Mouse (Mus musculus) G1E (cell line): Measurements from ENCODE around the gene Bahcc1. TPM values are rescaled to one million over a fixed set of nuclear protein-coding genes. Genes with fewer than 3 reads are reported as not detected.

Experiments used
- ATAC-seq: 2 replicates; pipeline ENCODE4 v1.8.0; 2016; ENCODE audit warnings: mild to moderate bottlenecking; ENCODE audit not compliant: insufficient number of reproducible peaks, poor library complexity, low FRiP score, severe bottlenecking; ENCODE audit errors: extremely low read depth
- DNase-seq: peaks from one replicate; pipeline ENCODE4 v3.0.0; 2012; ENCODE audit warnings: low spot score
- H3K27me3 ChIP-seq: 2 replicates; pipeline ENCODE4 v1.6.1; 2012; ENCODE audit warnings: mild to moderate bottlenecking, low read length, inconsistent platforms; ENCODE audit not compliant: insufficient read depth
- H3K36me3 ChIP-seq: replicated peaks from 2 replicates; pipeline ENCODE3; 2012; ENCODE audit warnings: mild to moderate bottlenecking, inconsistent platforms
- H3K4me1 ChIP-seq: 2 replicates; pipeline ENCODE4 v1.6.1; 2012; ENCODE audit warnings: low read depth, low read length, inconsistent platforms, mixed read lengths; ENCODE audit not compliant: insufficient read depth
- H3K4me3 ChIP-seq: 2 replicates; pipeline ENCODE4 v1.5.1; 2012; ENCODE audit warnings: low read depth, mild to moderate bottlenecking, inconsistent platforms, low read length, moderate library complexity, mixed read lengths
- H3K9me3 ChIP-seq: replicated peaks from 2 replicates; pipeline ENCODE4 v1.6.1; 2012; ENCODE audit warnings: inconsistent platforms
- CTCF ChIP-seq: IDR thresholded peaks from 2 replicates; pipeline ENCODE4 v1.5.1; 2012; ENCODE audit warnings: low read depth, low read length, inconsistent platforms, mixed read lengths
- GATA1 ChIP-seq: IDR thresholded peaks from 2 replicates; pipeline ENCODE4 v1.6.1; 2012; ENCODE audit warnings: borderline replicate concordance, low read length, inconsistent platforms, mixed read lengths
- GATA2 ChIP-seq: IDR thresholded peaks from 2 replicates; pipeline ENCODE4 v1.6.1; 2012; ENCODE audit warnings: low read depth, low read length, inconsistent platforms, borderline replicate concordance
- POLR2AphosphoS5 ChIP-seq: IDR thresholded peaks from 2 replicates; pipeline ENCODE4 v1.6.1; 2012; ENCODE audit warnings: low read depth, low read length, inconsistent platforms; ENCODE audit not compliant: insufficient replicate concordance
- TAL1 ChIP-seq: conservative IDR thresholded peaks from 2 replicates; pipeline ENCODE4 v1.6.1; 2012; ENCODE audit warnings: low read depth, low read length, inconsistent platforms, mixed read lengths
- polyA plus RNA-seq: library from polyadenylated mRNA; stranded (reverse); fragments of >175 nt; gene quantifications from 2 replicates; pipeline ENCODE4 v1.2.3, GENCODE M21; 2012
- total RNA-seq, 2 experiments: library from RNA; stranded (forward) in 1 of 2; stranded (reverse) in 1 of 2; fragments of 200-1000 nt in 1 of 2; fragments of >200 nt in 1 of 2; fragmentation: Nextera tagmentation in 1 of 2; gene quantifications; 2 replicates each; pipeline ENCODE4 v1.2.3; 2014 to 2017

Gene Bahcc1
- total and polyA plus RNA-seq, 3 experiments = 0.05 to 0.50 TPM; not detected in 1

DNA sequence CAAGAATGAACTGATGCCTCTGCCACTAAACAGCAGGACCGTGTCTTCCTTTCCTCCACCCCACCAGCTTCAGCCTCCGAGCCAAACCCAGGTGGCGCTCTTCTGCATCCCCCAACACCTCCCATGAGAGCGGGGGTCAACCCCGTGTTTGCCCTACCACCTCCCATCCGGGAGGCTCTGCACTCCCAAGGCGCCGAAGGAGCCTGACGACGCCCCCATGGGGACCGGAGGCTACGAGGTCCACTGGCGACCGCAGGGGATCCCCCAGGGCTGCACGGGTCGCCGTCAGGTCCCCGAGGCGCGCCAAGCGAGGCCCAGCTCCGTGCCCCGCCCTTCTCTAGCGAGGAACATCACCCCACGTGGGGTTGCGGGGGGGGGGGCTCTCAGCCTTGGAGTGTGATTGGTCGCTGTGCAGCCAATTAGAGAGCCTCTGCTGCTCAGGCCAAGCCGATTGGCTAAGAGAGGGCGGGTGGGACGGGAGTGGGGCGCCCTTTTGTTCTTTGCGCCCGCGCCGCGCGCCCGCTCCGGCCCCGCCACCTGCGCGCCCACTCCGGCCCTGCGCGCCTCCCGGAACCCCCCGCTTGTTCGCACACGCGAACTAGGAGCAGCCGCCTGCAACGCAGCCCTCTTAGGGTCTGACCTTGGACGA lies 72.3 kb downstream of the Bahcc1 start:
- peak; percentile 99 for DNase-seq
- Histone ChIP-seq H3K36me3 (no peaks in the 10 kb centered on the region), H3K9me3 (no peaks in the 10 kb centered on the region), H3K27me3 (peaks cover 76% of the 10 kb centered on the region), H3K4me1 (peaks cover 39% of the 10 kb centered on the region), H3K4me3 (peak overlapping the region; percentile 55; the same call in 1 of the 2 replicates)
- peak; percentile 90 for ATAC-seq
- TF ChIP-seq TAL1 = no peak
- no peak for TF ChIP-seq CTCF
- TF ChIP-seq GATA1 = no peak
- no peak for TF ChIP-seq GATA2
- no peak for TF ChIP-seq POLR2AphosphoS5

DNA sequence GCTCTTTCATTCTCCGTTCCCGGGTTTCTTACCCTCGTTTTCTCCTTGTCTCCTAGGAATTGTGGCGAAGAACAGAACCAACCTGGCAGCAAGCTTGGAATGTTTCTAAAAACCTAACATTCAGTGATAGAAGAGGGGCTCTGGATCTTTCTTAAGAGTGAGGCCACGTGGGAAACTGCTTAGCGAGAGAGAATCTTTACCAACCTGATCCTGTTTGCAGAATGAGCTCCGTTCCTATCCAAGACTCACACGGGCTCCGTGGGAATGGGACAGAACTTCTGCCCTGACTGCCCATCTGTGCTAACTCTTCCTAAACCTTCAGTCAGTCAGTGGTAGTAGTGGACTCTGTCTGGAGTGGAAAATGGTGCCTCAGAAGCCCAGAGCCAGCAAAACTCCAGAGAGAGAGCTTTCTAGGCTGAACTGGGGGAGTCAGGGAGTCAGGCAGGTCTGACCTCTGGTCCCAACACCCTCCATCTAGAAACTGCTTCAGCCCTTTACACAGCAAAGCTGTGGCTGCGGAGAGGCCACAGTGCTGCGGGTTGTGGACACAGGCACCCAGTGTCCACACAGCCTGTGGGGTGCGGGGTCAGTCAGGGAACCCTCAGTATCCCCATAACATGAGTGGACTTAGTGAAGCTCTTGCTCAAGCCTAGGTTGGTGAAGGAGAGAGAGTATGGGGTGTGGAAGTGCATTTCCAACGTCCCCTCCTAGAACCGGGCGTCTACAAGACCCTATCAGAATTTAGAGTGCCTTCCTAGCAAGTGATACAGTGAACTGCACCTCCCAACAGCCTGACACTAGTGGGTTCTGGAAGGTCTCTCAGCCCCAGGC lies 73.0 kb downstream of the Bahcc1 start:
- Histone ChIP-seq H3K36me3 (no peaks in the 10 kb centered on the region), H3K9me3 (no peaks in the 10 kb centered on the region), H3K27me3 (peaks cover 77% of the 10 kb centered on the region), H3K4me3 (peak overlapping the region; percentile 50; the same call in 1 of the 2 replicates), H3K4me1 (peaks cover 45% of the 10 kb centered on the region)
- ATAC-seq (no peak), DNase-seq (no peak)
- TF ChIP-seq GATA1 (no peak), TAL1 (no peak), POLR2AphosphoS5 (no peak), GATA2 (no peak), CTCF (no peak)

DNA sequence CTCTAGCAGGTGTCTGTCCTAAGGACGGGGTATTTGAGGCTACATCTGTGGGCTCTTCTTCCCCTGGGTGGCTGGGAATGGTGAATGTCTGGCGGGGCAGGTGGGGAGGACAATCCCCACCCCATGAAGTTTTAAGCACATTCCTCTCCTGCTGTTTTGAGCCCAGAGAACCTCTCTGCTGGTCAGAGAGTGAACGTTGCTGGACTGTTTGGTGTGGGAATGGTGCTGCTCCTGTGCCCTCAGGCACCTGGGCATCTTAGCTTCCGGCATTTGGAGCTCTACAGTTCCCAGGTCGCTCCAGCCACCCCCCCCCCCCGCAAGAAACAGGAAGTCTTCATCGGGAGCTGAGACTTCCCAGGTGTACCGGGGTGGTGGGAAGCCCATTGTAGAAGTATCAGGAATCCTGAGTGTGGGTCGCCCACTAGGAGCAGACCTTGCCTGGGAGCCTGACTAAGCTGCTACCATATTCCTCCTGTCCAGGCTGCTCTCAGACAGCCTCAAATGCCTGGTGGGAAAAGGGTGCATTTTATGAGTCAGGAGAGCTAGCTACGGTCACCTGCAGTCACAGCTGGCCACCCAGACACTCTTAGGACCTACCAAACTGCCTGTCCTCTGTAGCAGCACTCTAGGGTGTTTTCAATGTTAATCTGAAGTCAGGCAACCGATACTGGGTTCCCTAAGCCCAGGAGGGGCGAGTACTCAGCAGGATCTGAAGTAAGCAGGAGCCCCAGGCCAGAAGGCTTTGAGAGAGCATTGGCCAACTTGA lies 73.8 kb downstream of the Bahcc1 start:
- no peak for TF ChIP-seq GATA1
- no peak for TF ChIP-seq GATA2
- TF ChIP-seq POLR2AphosphoS5 = no peak
- TF ChIP-seq TAL1 = no peak
- TF ChIP-seq CTCF = no peak
- no peaks in the 10 kb centered on the region for H3K9me3 ChIP-seq
- H3K4me1 ChIP-seq = peaks cover 53% of the 10 kb centered on the region
- no peaks in the 10 kb centered on the region for H3K36me3 ChIP-seq
- no peak for ATAC-seq
- H3K4me3 ChIP-seq = no peak overlapping the region
- peaks cover 74% of the 10 kb centered on the region for H3K27me3 ChIP-seq
- DNase-seq = no peak

DNA sequence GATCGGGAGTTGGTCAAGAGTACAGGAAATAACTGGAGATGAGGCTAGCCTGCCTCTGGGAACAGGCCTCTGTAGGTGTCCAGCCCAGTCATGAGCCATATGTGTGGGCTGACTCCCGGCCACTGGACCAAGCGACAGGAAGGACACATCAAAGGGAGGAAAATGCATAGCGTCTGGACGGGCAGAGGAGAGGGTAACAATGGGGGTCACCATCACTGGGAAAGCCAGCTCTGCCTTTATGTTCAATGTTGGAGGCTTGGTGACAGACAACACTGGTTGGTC lies 74.3 kb downstream of the Bahcc1 start:
- Histone ChIP-seq H3K4me3 (no peak overlapping the region), H3K36me3 (no peaks in the 10 kb centered on the region), H3K4me1 (peaks cover 58% of the 10 kb centered on the region), H3K27me3 (peaks cover 71% of the 10 kb centered on the region), H3K9me3 (no peaks in the 10 kb centered on the region)
- TF ChIP-seq POLR2AphosphoS5 (no peak), GATA1 (no peak), GATA2 (no peak), TAL1 (no peak), CTCF (no peak)
- DNase-seq = no peak
- ATAC-seq = no peak

DNA sequence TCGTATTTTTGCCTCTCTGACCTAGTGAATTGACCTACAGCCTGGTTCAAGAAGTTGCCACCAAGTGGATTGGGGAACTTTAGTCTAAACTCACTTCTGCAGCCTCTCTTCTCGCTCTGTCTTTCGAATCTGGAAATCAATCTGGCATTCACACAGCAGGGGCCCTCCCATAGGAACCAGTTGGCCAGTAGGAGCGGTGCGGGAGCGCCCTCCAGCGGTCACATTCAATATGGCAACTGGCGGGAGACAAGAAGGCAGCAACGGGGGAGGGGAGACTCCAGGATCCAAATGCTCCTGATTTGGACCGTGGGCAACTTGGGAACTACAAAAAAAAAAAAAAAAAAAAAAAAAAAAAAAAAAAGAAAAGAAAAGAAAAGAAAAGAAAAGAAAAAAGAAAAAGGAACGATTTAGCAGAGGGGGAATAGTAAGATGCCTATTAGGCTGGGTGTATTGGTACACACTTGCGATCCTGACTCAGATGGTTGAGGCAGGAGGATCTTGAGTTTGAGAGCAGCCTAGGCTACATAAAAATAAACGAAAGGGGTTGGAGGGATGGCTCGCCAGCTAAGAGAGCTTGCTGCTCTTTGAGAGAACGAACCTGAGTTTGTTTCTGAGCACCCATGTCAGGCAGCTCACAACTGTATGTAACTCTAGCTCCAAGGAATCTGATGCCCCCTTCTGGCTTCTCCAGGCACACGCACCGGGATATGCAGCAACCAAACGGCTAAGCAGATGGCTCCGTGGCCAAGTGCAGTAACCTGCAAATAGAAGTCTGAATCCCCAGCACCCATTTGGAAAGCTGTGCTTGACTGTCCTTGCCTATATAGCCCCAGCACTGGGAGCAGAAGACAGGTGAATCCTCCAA lies 75.1 kb downstream of the Bahcc1 start:
- DNase-seq (peak; percentile 64), ATAC-seq (no peak)
- Histone ChIP-seq H3K4me1 (peaks cover 58% of the 10 kb centered on the region), H3K27me3 (peaks cover 74% of the 10 kb centered on the region), H3K9me3 (no peaks in the 10 kb centered on the region), H3K4me3 (no peak overlapping the region), H3K36me3 (no peaks in the 10 kb centered on the region)
- 0 out of 2 replicates have a peak, but pooled peaks have one; percentile 34 for TF ChIP-seq CTCF
- no peak for TF ChIP-seq POLR2AphosphoS5
